Mouse (Mus musculus) testis, adult 2 months (tissue): ENCODE data around the gene Fam107b.

Experiments used
- CTCF ChIP-seq: fragments of 200-500 bp; IDR thresholded peaks from 2 replicates; pipeline ENCODE4 v1.5.1; 2012; ENCODE audit warnings: low read depth, mild to moderate bottlenecking, inconsistent platforms, low read length, moderate library complexity; ENCODE audit not compliant: control insufficient read depth, insufficient read depth, insufficient replicate concordance
- POLR2A ChIP-seq: fragments of 200-500 bp; IDR thresholded peaks from 2 replicates; pipeline ENCODE4 v1.6.1; 2012; ENCODE audit warnings: low read depth, mild to moderate bottlenecking, inconsistent platforms, low read length, moderate library complexity; ENCODE audit not compliant: control insufficient read depth

DNA sequence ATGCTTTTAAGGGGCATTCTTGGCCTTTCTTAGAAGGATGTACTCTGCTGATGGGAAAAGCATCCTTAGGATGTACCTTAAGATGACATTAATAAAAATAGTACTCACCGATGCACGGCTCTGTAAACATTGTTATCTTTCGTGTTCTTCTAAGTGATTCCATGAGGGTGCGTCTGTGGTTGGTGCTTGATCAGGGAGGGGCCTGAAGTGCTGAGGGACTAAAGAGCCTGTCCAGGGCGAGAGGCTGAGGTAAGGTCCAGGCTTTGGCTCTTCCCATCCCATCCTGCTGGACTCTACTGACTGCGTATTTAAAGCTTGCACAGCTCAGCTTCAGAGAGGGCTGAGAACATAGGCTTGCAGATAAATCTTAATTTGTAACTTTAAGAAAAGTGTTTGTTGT, 151.7 kb downstream of the Fam107b start:
- TF ChIP-seq POLR2A (no peak), CTCF (no peak)
